Mouse (Mus musculus): ENCODE measurements at regions not wholly inside any gene's neighbourhood (a gene's known extent, or its start where the extent isn't known, plus 50 kb on each side); places are given as distances from the start of the nearest gene placed in this dataset.

GRCm38 (mm10) chr12:79967491-79968255 lies 145.1 kb downstream of the Zfp36l1 start:
- DNase-seq (ENCODE audit: low read depth, low spot score), result no peak

- DNase-seq (ENCODE audit: low read depth, low spot score), result no peak
Measured at GRCm38 (mm10) chr12:79966621-79967490, 146.0 kb downstream of the Zfp36l1 start.

- no peak for DNase-seq (ENCODE audit: low read depth, low spot score)
Measured at GRCm38 (mm10) chr12:79966289-79966615, 146.6 kb downstream of the Zfp36l1 start.

GRCm38 (mm10) chr12:79965471-79966288 lies 147.1 kb downstream of the Zfp36l1 start:
- DNase-seq (ENCODE audit: low read depth, low spot score), result no peak

DNA sequence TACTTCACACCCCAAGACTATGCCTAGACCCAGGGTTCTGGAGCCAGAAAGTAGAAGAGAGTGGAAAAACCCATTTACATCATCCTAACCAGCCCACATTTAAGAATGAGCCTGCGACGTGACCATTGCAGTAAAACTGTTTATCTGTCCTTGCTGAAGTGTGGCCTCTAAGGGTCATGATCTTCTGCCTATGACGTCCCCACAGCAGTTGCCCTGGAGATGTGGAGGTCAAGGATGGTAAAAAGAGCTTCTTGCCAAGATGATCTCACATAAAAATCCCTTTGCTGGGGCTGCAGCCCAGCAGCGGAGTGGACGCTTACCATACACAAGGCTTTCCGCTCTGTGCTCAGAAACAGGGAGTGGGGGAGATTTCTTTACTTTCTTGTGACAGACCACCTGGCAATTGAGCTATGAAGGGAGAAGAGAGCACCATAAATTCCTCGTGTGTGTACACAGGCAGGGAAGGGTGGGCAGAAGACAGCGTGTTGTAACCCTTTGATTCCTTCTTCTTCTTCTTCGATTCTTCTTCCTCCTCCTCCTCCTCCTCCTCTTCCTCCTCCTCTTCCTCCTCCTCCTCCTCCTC lies 149.3 kb downstream of the Zfp36l1 start:
- no peak for DNase-seq (ENCODE audit: low read depth, low spot score)

DNA sequence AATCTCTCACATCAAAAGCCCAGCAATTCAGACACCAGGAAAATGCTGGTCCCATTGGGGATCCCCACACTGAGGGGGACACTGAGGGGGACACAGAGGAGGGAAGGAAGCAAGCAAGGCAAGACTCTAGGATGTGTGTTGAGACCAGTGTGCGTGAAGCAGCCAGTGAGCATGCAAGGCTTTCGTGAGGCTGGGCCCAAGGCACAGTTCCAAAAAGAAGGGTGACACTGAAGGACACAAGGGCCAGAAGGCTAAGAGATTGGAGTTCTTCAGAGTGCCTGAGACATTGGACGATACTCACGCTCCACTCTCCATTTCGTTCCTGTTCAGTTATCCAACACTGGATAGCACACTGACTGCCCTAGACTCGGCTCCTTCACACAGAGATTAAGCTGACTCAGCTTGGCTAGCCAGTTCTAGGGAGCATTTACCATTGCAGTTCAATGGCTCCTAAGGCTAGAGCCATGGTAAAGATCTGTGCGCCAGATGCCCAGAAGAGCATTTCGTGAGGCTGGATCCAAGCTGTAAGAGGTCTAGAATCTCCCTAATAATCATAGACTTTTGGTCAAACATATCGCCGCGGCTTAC lies 150.1 kb downstream of the Zfp36l1 start:
- DNase-seq (ENCODE audit: low read depth, low spot score), result no peak

DNA sequence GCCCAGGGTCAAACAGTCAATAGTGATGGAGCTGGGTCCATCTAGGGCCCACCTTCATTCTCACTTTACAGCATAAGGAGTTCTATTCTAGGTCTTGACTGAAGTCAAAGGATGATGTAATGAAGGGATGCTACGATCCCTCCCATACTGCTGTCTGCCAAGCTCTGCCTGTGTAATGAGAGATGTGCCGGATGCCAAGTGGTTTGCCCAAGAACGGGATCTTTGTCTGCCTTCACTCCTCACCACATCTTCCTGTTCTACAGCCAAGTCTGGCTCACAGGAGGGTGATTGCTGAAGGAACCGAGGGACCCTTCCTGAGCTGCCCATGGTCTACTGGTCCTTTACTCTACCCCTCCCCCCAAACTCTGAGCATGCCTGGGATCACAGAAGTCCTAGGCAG lies 150.9 kb downstream of the Zfp36l1 start:
- DNase-seq (ENCODE audit: low read depth, low spot score), result no peak

DNA sequence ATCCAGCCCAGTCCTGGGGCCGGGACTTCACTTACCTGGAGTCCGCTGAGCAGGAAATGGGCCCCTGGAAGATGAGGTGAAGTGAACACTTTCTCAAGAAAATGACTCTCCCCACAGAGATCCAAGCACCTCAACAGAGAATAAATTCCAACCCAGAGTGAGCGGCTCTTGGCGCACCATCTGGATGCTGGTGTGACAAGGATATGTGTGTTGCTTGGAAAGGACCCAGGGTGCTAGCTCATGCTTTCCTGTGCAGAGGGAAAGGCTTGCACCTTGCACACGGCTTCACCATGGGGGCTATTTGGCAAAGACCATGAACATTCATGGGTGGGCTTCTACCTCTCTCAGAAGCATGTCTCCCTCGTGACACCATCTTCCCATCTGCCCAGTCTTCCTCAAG lies 151.7 kb downstream of the Zfp36l1 start:
- no peak for DNase-seq (ENCODE audit: low read depth, low spot score)

DNA sequence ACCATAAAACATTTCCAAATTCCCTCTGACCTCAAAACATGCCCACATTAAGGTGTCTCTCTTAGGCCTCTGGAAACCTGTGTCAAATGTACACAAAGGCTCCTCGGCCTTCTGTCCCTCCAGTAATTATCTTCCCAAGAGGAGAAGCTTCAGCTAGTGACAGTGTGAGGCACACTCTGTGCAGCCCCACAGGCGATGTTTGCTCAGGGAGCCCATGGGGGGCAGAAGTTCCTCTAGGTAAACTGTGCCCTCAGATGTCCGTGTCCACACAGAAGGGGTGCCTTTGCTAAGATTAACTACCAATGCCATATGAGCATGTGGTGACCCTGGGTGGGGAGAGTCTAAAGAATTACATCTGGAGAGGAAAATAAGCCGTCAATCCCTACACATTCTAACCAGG lies 152.4 kb downstream of the Zfp36l1 start:
- DNase-seq (ENCODE audit: low read depth, low spot score), result no peak

- DNase-seq (ENCODE audit: low read depth, low spot score), result no peak
Measured at GRCm38 (mm10) chr12:79959540-79960305, 153.1 kb downstream of the Zfp36l1 start.

- no peak for DNase-seq (ENCODE audit: low read depth, low spot score)
Measured at GRCm38 (mm10) chr12:79957211-79957610, 155.6 kb downstream of the Zfp36l1 start.

DNA sequence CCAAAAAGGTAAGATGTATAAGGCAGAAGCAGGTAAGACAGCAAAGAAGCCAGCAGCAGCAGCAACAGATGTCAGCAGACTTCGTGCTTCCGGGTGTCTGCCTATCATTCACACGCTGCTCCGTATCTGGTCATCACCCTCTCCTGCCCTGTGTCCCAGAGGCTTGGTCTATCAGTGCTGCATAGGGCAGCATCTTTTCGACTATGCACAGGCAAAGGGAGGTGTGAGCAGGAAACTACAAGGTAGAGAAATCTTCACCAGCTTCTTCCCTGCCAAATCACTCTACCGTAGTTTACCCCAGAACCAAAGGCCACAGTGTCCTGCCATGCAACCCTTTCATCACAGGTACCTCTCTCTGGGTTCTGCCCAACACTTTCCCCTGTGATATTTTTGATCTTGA lies 156.5 kb downstream of the Zfp36l1 start:
- DNase-seq (ENCODE audit: low read depth, low spot score), result no peak

DNA sequence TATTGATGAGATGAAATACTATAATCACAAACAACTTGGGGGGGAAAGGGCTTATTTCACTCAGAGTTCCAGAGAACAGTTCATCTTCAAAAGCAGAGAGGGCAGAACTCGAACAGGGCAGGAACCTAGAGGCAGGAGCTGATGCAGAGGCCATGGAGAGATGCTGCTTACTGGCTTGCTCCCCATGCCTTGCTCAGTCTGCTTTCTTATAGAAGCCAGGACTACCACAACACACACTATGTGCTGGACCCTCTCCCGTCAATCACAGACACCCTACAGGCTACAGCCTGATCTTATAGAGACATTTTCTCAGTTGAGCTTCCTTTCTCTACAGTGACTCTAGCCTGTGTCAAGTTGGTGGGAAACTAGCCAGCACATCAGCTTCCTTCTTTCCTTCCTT lies 157.3 kb downstream of the Zfp36l1 start:
- no peak for DNase-seq (ENCODE audit: low read depth, low spot score)

- no peak for DNase-seq (ENCODE audit: low read depth, low spot score)
Measured at GRCm38 (mm10) chr12:79950579-79951112, 162.2 kb downstream of the Zfp36l1 start.

DNA sequence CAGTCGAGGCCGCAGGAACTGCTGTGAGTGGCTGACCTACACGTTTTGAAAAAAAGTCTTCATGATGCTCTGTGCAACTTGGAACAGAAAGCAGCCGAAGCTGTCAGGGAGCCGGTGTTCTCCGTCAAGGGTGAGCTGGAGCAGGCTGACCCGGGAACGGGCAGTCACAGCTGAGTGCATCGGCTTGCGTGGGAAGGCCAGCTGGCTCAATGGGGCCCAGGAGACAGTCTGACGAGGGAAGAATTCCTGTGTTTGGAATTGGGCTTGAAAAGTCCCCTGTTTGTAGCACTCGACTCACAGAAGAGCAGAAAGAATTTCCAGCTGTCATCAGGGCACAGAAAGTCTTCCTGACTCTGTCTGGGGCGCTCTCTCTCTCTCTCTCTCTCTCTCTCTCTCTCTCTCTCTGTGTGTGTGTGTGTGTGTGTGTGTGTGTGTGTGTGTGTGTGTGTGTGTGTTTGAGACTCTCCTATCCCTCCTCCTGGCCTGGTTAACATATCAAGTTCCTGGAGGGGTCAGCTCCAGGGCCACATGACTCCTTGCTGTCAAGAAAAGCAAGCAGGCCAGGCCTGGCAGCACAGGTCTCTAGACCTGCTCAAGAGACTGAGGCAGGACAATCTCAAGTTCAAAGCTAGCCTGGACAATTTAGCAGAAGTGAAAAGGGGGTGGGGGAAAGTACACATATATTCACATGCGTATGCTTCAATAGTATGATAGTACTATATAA lies 163.6 kb downstream of the Zfp36l1 start:
- no peak for DNase-seq (ENCODE audit: low read depth, low spot score)

DNA sequence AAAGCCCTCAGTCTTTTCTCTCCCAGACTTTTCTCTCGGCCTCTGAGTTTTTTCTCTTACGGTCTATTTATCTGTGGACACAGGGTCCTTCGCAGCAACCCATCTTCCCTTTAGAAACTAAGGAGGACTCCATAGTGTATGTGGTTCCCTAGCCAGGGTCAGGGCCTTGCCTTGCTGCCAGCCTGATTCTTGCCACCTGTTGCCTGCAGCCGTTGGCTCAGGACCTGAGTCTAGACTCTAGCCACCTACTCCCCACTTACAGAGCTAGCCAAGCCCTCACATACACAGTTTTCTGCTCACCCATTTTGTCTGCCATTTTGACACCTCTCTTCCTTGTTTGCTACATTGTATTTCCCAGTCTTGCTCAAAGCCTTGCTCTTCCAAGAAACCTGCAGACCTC lies 165.2 kb downstream of the Zfp36l1 start:
- DNase-seq (ENCODE audit: low read depth, low spot score), result no peak

DNA sequence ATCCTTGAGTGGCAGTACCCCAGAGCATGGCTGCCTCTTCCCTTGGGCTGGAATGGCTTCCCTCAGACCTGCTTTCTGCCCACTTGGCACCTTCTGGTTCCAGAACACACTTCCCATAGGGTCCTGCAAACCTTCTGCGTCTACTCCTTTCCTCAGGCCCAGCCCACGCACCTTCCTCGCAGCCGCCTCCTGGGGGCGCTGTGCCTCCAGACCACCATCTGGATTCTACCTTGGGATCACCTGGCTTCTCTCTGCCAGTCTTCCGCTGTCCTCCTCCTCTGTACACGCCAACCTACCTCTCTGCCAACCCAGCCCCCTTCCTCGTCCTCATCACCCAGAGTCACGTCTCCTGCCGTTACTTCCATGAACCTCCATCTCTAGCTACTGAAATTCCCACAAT lies 166.0 kb downstream of the Zfp36l1 start:
- no peak for DNase-seq (ENCODE audit: low read depth, low spot score)

GRCm38 (mm10) chr12:79945899-79946298 lies 166.9 kb downstream of the Zfp36l1 start:
- DNase-seq (ENCODE audit: low read depth, low spot score), result no peak

DNA sequence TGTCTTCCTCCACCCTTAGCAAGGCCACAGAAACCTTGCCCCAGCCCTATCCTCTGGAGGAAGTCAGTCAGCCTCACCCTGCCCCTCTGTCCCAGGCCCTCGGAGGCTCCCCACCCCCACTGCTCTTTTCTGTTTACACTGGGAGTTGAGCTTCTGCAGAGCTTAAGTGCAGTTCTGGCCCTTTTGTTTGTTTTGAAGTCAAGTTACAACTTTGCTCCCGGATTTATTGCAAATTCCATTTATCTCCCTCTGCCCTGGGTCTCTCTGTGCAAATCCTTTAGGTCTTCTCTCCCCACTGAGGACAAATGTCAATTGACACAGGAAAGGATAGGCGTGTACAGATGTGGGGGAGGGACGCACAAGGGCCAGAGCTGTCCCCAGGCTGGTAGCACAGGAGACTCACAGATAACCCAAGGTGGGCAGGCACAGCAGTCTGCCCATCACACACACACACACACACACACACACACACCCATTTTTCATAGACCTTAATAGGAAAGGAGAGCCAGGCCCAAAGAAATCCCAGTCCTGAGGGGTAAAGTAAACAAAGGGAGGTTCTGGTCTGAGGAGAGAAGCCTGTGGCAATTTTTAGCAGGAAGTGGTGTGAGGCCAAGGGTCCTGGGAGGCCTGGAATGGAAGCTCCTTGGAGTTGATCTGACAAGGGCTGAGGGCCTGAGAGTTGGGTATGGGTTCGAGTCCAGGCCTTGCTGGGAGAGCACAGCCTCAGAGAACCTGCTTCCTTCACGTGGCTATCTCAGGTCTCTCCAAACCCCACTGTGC lies 167.9 kb downstream of the Zfp36l1 start:
- DNase-seq (ENCODE audit: low read depth, low spot score), result no peak
